Comparison of ENCODE assay signal across 8 mouse cellular contexts in the genomic region with DNA sequence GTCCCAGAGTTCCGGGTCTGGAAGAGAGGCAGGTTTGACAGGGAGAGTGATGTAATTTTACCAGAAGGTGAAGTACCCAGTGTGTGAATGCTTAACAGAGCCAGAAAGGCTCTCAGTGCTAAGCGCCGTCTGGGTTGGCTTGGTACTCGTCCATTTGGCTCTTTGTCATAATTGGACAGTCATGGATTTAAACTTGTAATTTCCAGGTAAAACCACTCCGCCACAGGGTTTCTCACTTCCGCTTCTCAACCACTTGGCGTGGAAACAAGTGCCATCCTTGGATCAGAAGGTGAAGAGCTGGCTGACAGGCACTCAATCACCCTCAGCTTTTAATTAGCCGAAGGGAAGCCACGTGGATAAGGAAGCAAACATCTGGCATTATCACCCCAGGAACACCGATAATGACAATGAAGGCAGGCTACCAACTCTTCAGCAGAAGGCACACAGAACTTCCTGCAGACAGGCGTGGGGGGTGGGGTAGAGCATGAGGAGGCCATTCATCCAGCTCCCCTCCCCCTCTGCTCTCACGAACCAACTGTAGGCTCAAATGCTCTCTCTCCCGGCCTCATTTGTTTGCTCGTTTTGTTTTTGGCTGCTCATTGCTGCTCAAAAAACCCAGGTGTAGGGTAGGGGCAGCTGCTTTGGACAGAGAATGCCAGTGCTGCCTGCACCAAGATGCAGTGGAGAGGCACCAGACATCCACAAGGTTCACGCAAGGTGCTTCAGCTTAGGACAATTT.
DNase-seq lines count a peak whose midpoint lies in the region; ATAC-seq and TF ChIP-seq lines count a peak whose summit lies in the region.

No protein-coding gene starts in this region.

- no peaks in the 10 kb centered on the region for H3K9me3 ChIP-seq in kidney, postnatal 0 days (replicated peaks; ENCODE audit: low read length)
- no peaks in the 10 kb centered on the region for H3K9me3 ChIP-seq in liver, embryonic 14.5 days (ENCODE audit: control insufficient read depth, low read length)
- no peaks in the 10 kb centered on the region for H3K9me3 ChIP-seq in neural tube, embryonic 15.5 days (replicated peaks)

- peaks cover 30% of the 10 kb centered on the region for H3K4me1 ChIP-seq in kidney, postnatal 0 days (replicated peaks; ENCODE audit: insufficient read depth, low read length)
- H3K4me1 ChIP-seq in liver, embryonic 14.5 days (replicated peaks; ENCODE audit: control insufficient read depth in 2 of 2, insufficient read depth in 2 of 2, low read length in 1 of 2) = peaks cover 3 to 19% of the 10 kb centered on the region in 2 experiments; a peak in 3 of 4 replicates
- H3K4me1 ChIP-seq in neural tube, embryonic 15.5 days = peaks cover 44% of the 10 kb centered on the region

- no peak overlapping the region for H3K4me3 ChIP-seq in kidney, postnatal 0 days (replicated peaks; ENCODE audit: low read depth, low read length)
- H3K4me3 ChIP-seq in liver, embryonic 14.5 days (ENCODE audit: insufficient read depth in 1 of 2, low read depth in 2 of 2, low read length in 2 of 2) = no peak overlapping the region
- 0 out of 2 replicates have a peak overlapping the region, but pooled peaks have one; percentile 4 for H3K4me3 ChIP-seq in neural tube, embryonic 15.5 days (replicated peaks)

- no peak for TF ChIP-seq EP300 in liver, embryonic 14.5 days (IDR thresholded peaks at IDR 0.05; ENCODE audit: low read depth)

- WGBS in kidney, postnatal 0 days = 22% methylated on average over 15 of the region's 15 CpGs
- WGBS in liver, embryonic 14.5 days (ENCODE audit: insufficient replicate concordance) = 25% methylated on average over 15 of the region's 15 CpGs
- whole genome bisulfite sequencing in neural tube, embryonic 15.5 days = 14% methylated on average over 15 of the region's 15 CpGs

- no peak for TF ChIP-seq CTCF in kidney, postnatal 0 days (IDR thresholded peaks at IDR 0.05; ENCODE audit: low read depth)
- no peak for TF ChIP-seq CTCF in liver, embryonic 14.5 days (IDR thresholded peaks at IDR 0.05; ENCODE audit: low read depth)

- H3K36me3 ChIP-seq in kidney, postnatal 0 days (ENCODE audit: insufficient read depth, low read length) = no peaks in the 10 kb centered on the region
- no peaks in the 10 kb centered on the region for H3K36me3 ChIP-seq in liver, embryonic 14.5 days (replicated peaks; ENCODE audit: control insufficient read depth, insufficient read depth, low read depth)
- H3K36me3 ChIP-seq in neural tube, embryonic 15.5 days = no peaks in the 10 kb centered on the region

- ATAC-seq in kidney, postnatal 0 days (replicated peaks; ENCODE audit: low FRiP score, low read depth) = no peak; the same call in 1 of the 2 replicates
- ATAC-seq in liver, embryonic 14.5 days (ENCODE audit: insufficient read depth) = peak; percentile 67; the same call in 1 of the 2 replicates
- peak; percentile 70 for ATAC-seq in neural tube, embryonic 15.5 days (ENCODE audit: low FRiP score)
- no peak for ATAC-seq in monocyte, adult 5-6 weeks (replicated peaks; ENCODE audit: insufficient number of reproducible peaks, low FRiP score, low TSS enrichment, poor library complexity, severe bottlenecking)

- H3K9ac ChIP-seq in kidney, postnatal 0 days (ENCODE audit: low read depth, low read length) = no peak overlapping the region
- H3K9ac ChIP-seq in liver, embryonic 14.5 days (replicated peaks) = no peak overlapping the region
- no peak overlapping the region for H3K9ac ChIP-seq in neural tube, embryonic 15.5 days (replicated peaks)

- no peak overlapping the region for H3K27ac ChIP-seq in kidney, postnatal 0 days
- no peak overlapping the region for H3K27ac ChIP-seq in liver, embryonic 14.5 days
- H3K27ac ChIP-seq in neural tube, embryonic 15.5 days (replicated peaks) = peak overlapping the region; percentile 70

- H3K27me3 ChIP-seq in kidney, postnatal 0 days (ENCODE audit: insufficient read depth, low read length) = no peaks in the 10 kb centered on the region
- H3K27me3 ChIP-seq in liver, embryonic 14.5 days (ENCODE audit: control insufficient read depth, insufficient read depth, low read length) = no peaks in the 10 kb centered on the region
- H3K27me3 ChIP-seq in neural tube, embryonic 15.5 days (replicated peaks) = no peaks in the 10 kb centered on the region

- peak overlapping the region; percentile 25 for H3K4me2 ChIP-seq in kidney, postnatal 0 days (ENCODE audit: low read length)
- H3K4me2 ChIP-seq in liver, embryonic 14.5 days (ENCODE audit: low read depth) = peak overlapping the region; percentile 31
- H3K4me2 ChIP-seq in neural tube, embryonic 15.5 days = peak overlapping the region; percentile 46

- peak; percentile 40 for DNase-seq in kidney, postnatal 0 days (ENCODE audit: low spot score)
- DNase-seq in kidney, adult 8-10 months = no peak
- peak; percentile 15 for DNase-seq in cerebellum, adult 9-11 months
- DNase-seq in heart, postnatal 4 days = peak; percentile 21
- no peak for DNase-seq in liver, embryonic 14.5 days (ENCODE audit: low read depth in 3 of 3, low spot score in 3 of 3)
- DNase-seq in urinary bladder, adult 18-20 months (ENCODE audit: low spot score in 2 of 2) = no peak

Comparison
In these comparisons a context has a peak if more than half of its experiments do, and no peak if none do; other contexts are left out.
1. DNase-seq: peak in kidney, postnatal 0 days (single experiment), cerebellum, adult 9-11 months (single experiment) and heart, postnatal 4 days (single experiment); none in kidney, adult 8-10 months (0 of 2), liver, embryonic 14.5 days (0 of 3) and urinary bladder, adult 18-20 months (0 of 2).
2. ATAC-seq: peak in liver, embryonic 14.5 days (single experiment) and neural tube, embryonic 15.5 days (single experiment); none in kidney, postnatal 0 days (single experiment) and monocyte, adult 5-6 weeks (single experiment).
3. Peak in every context shown above with its lines, with median percentiles within 50 percentile points of each other: H3K4me2 ChIP-seq.